Mouse (Mus musculus) C2C12 (cell line): ENCODE measurements around the gene Plce1. TPM values are rescaled to one million over a fixed set of nuclear protein-coding genes. Genes with fewer than 3 reads are reported as not detected.

Source experiments
- H3K27me3 ChIP-seq: one replicate; pipeline ENCODE4 v1.6.1; 2011; ENCODE audit not compliant: control insufficient read depth, insufficient read depth, insufficient read length
- H3K36me3 ChIP-seq: one replicate; pipeline ENCODE4 v1.6.1; 2011; ENCODE audit not compliant: control insufficient read depth, insufficient read depth
- H3K4me3 ChIP-seq: one replicate; pipeline ENCODE4 v1.5.1; 2011; ENCODE audit warnings: mild to moderate bottlenecking, control low read depth; ENCODE audit not compliant: poor library complexity, insufficient read depth, severe bottlenecking
- H3K79me2 ChIP-seq: one replicate; pipeline ENCODE4 v1.6.1; 2011; ENCODE audit not compliant: control insufficient read depth, insufficient read depth
- H3K79me3 ChIP-seq: one replicate; pipeline ENCODE4 v1.6.1; 2011; ENCODE audit warnings: low read depth, control low read depth
- H3ac ChIP-seq: one replicate; pipeline ENCODE3; 2011; ENCODE audit warnings: low read depth; ENCODE audit not compliant: control insufficient read depth, insufficient read length
- CEBPB ChIP-seq: IDR thresholded peaks from one replicate; pipeline ENCODE4 v1.6.1; 2011; ENCODE audit warnings: low read depth, mild to moderate bottlenecking, control low read depth, moderate library complexity
- CTCF ChIP-seq: IDR thresholded peaks from one replicate; pipeline ENCODE4 v1.5.1; 2011; ENCODE audit not compliant: control insufficient read depth, insufficient read depth, insufficient read length
- FOSL1 ChIP-seq: IDR thresholded peaks from one replicate; pipeline ENCODE4 v1.8.0; 2011; ENCODE audit warnings: mild to moderate bottlenecking, low read length; ENCODE audit not compliant: poor library complexity, insufficient read depth, severe bottlenecking
- MAX ChIP-seq: IDR thresholded peaks from one replicate; pipeline ENCODE4 v1.6.1; 2011; ENCODE audit warnings: mild to moderate bottlenecking, control low read depth
- MYOD1 ChIP-seq: IDR thresholded peaks from one replicate; pipeline ENCODE4 v1.6.1; 2011; ENCODE audit warnings: low read depth; ENCODE audit not compliant: control insufficient read depth, insufficient read length
- MYOG ChIP-seq: IDR thresholded peaks from one replicate; pipeline ENCODE4 v1.6.1; 2011; ENCODE audit not compliant: control insufficient read depth, insufficient read length; ENCODE audit errors: extremely low read depth
- USF1 ChIP-seq: IDR thresholded peaks from one replicate; pipeline ENCODE4 v1.6.1; 2011; ENCODE audit warnings: low read depth, mild to moderate bottlenecking, control low read depth, moderate library complexity
- polyA plus RNA-seq: library from polyadenylated mRNA; unstranded; fragments of >200 nt; fragmentation: generic; extraction: Trizol; gene quantifications from one replicate; pipeline ENCODE4 v1.2.1, GENCODE M21; 2012; ENCODE audit warnings: missing spikeins

The Plce1 gene
- polyA plus RNA-seq, 1 experiment = not detected

DNA sequence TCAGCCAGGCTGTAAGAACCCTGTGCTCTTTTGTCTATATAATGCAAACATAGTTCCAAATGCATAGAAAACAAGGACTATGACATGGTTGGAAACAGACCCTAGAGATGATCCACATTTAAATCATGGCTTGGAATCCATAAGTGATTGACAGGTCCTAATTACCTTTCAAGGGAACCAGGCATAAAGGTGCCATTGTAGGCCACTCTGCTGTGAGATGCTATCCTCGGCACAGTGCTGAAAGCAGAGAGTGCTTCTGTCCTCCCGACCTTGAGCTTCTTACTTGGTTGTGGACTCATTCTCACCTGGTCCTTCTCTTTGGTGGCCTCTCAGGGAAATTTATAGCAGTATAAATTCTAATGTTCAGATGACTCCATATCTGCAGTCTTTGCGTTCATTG lies 46.6 kb downstream of the Plce1 start:
- no peak overlapping the region for H3K4me3 ChIP-seq
- no peaks in the 10 kb centered on the region for H3K79me2 ChIP-seq
- H3K36me3 ChIP-seq = no peaks in the 10 kb centered on the region
- H3ac ChIP-seq = no peak overlapping the region
- H3K27me3 ChIP-seq = peaks cover 11% of the 10 kb centered on the region
- H3K79me3 ChIP-seq = no peaks in the 10 kb centered on the region
- no peak for TF ChIP-seq CEBPB
- TF ChIP-seq USF1 = no peak
- no peak for TF ChIP-seq MAX
- no peak for TF ChIP-seq MYOD1
- no peak for TF ChIP-seq CTCF
- no peak for TF ChIP-seq FOSL1
- TF ChIP-seq MYOG = no peak

GRCm38 (mm10) chr19:38533230-38533629 lies 52.3 kb downstream of the Plce1 start:
- TF ChIP-seq MYOG (no peak), CEBPB (no peak), CTCF (no peak), MAX (no peak), MYOD1 (no peak), FOSL1 (no peak), USF1 (no peak)
- Histone ChIP-seq H3K79me2 (no peaks in the 10 kb centered on the region), H3K79me3 (no peaks in the 10 kb centered on the region), H3K4me3 (no peak overlapping the region), H3K36me3 (no peaks in the 10 kb centered on the region), H3K27me3 (no peaks in the 10 kb centered on the region), H3ac (no peak overlapping the region)

GRCm38 (mm10) chr19:38539338-38539737 lies 58.4 kb downstream of the Plce1 start:
- no peaks in the 10 kb centered on the region for H3K36me3 ChIP-seq
- no peak overlapping the region for H3ac ChIP-seq
- no peak overlapping the region for H3K4me3 ChIP-seq
- H3K79me2 ChIP-seq = no peaks in the 10 kb centered on the region
- peaks cover 4% of the 10 kb centered on the region for H3K27me3 ChIP-seq
- no peaks in the 10 kb centered on the region for H3K79me3 ChIP-seq
- TF ChIP-seq USF1 (no peak), MAX (no peak), MYOG (no peak), MYOD1 (no peak), FOSL1 (no peak), CTCF (no peak), CEBPB (no peak)

DNA sequence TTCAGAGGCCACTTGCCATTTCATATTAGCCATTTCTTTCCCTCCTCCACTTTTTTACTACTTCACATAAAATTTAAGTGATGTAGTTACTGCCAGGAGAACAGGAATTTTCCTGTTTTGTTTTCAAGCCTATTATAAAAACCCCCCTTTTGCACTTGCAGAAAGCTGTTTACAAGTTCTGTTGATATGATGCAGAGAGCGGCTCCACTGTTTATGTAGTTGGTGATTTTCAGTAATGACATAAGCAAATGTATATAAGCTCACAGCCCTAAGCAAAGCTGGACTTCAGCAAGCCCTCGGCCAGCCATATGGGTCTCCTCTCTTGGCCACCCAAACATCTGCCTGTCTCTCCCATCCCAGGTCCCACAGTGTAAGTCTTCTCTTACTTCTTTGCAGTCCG lies 59.6 kb downstream of the Plce1 start:
- Histone ChIP-seq H3K4me3 (no peak overlapping the region), H3K36me3 (no peaks in the 10 kb centered on the region), H3ac (no peak overlapping the region), H3K79me2 (no peaks in the 10 kb centered on the region), H3K27me3 (peaks cover 4% of the 10 kb centered on the region), H3K79me3 (no peaks in the 10 kb centered on the region)
- TF ChIP-seq CEBPB = no peak
- TF ChIP-seq MYOG = no peak
- TF ChIP-seq USF1 = no peak
- no peak for TF ChIP-seq MYOD1
- TF ChIP-seq CTCF = no peak
- TF ChIP-seq FOSL1 = no peak
- TF ChIP-seq MAX = no peak

- no peak for TF ChIP-seq MYOG
- no peak for TF ChIP-seq CEBPB
- no peak for TF ChIP-seq MYOD1
- no peak for TF ChIP-seq USF1
- TF ChIP-seq CTCF = no peak
- TF ChIP-seq MAX = no peak
- no peak for TF ChIP-seq FOSL1
- Histone ChIP-seq H3K27me3 (no peaks in the 10 kb centered on the region), H3K79me2 (no peaks in the 10 kb centered on the region), H3ac (no peak overlapping the region), H3K4me3 (no peak overlapping the region), H3K36me3 (no peaks in the 10 kb centered on the region), H3K79me3 (no peaks in the 10 kb centered on the region)
These were observed 68.7 kb downstream of the Plce1 start for GRCm38 (mm10) chr19:38549487-38550058.

DNA sequence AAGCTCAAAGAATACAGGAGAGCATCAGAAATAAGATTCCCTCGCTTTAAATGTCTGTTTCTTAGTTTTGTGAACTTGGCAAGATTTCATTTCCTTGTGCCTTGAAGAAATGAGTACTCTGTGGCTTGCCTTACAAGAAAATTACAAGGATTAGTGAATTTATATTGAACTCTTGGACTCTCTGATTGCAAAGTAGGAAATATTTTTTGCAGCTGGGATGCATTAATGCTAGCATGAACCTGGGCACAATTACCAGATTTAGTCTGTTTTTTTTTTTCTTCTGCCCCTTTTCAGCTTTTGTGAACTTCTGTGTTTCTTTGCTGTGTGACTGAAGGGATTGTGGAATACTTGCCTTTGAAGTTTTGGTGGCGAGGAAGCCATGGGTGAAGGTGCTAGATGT lies 72.6 kb downstream of the Plce1 start:
- no peak for TF ChIP-seq FOSL1
- no peak for TF ChIP-seq MYOG
- TF ChIP-seq USF1 = no peak
- no peak for TF ChIP-seq MAX
- TF ChIP-seq CEBPB = no peak
- TF ChIP-seq MYOD1 = no peak
- TF ChIP-seq CTCF = no peak
- H3K79me3 ChIP-seq = no peaks in the 10 kb centered on the region
- no peaks in the 10 kb centered on the region for H3K36me3 ChIP-seq
- no peaks in the 10 kb centered on the region for H3K79me2 ChIP-seq
- H3ac ChIP-seq = no peak overlapping the region
- no peak overlapping the region for H3K4me3 ChIP-seq
- no peaks in the 10 kb centered on the region for H3K27me3 ChIP-seq
